Mouse (Mus musculus) urinary bladder, postnatal 10 days (tissue): Measurements from ENCODE around the gene Kcnt1.
"Not testable (repeated sequence)": the region's sequence is repeated elsewhere in the genome, so short reads cannot be mapped to it uniquely, and the experiment has no call there.

Experiments
- DNase-seq: peaks from one replicate; pipeline ENCODE4 v3.0.0; 2022; ENCODE audit warnings: low spot score

Gene Kcnt1

GRCm38 (mm10) chr2:25863337-25864131 lies at the start of gene Kcnt1:
Kcnt1 (plus strand) TSS chr2:25863734.
- no peak for DNase-seq

GRCm38 (mm10) chr2:25815748-25816147 lies 47.8 kb upstream of the Kcnt1 start, which contains the start of gene Glt6d1:
Glt6d1 (minus strand) TSS chr2:25815848.
- DNase-seq = not testable (repeated sequence)

- DNase-seq = no peak
These were observed 40.7 kb upstream of the Kcnt1 start, which contains the start of gene Lcn9 for GRCm38 (mm10) chr2:25822806-25823205. Lcn9 (plus strand) TSS chr2:25823153.

- DNase-seq = no peak
These were observed 38.8 kb upstream of the Kcnt1 start for GRCm38 (mm10) chr2:25824751-25825150.

- DNase-seq = no peak
These were observed 35.1 kb upstream of the Kcnt1 start for GRCm38 (mm10) chr2:25828344-25828947.

GRCm38 (mm10) chr2:25830786-25831185 lies 32.7 kb upstream of the Kcnt1 start:
- no peak for DNase-seq

GRCm38 (mm10) chr2:25836291-25836690 lies 27.2 kb upstream of the Kcnt1 start:
- DNase-seq = peak; percentile 23

- DNase-seq = no peak
These were observed 21.4 kb upstream of the Kcnt1 start for GRCm38 (mm10) chr2:25842161-25842560.

- DNase-seq = no peak
These were observed 20.8 kb upstream of the Kcnt1 start for GRCm38 (mm10) chr2:25842758-25843157.

GRCm38 (mm10) chr2:25844097-25844496 lies 19.4 kb upstream of the Kcnt1 start:
- no peak for DNase-seq

GRCm38 (mm10) chr2:25846516-25846915 lies 17.0 kb upstream of the Kcnt1 start:
- no peak for DNase-seq

- no peak for DNase-seq
These were observed 16.3 kb upstream of the Kcnt1 start, which contains the start of gene Sohlh1 for GRCm38 (mm10) chr2:25847226-25847625. Sohlh1 (minus strand) TSS chr2:25847248.

GRCm38 (mm10) chr2:25850330-25850729 lies 13.2 kb upstream of the Kcnt1 start:
- DNase-seq = no peak

- no peak for DNase-seq
These were observed 10.9 kb upstream of the Kcnt1 start for GRCm38 (mm10) chr2:25852626-25853025.

GRCm38 (mm10) chr2:25853998-25854397 lies 9.5 kb upstream of the Kcnt1 start:
- no peak for DNase-seq

GRCm38 (mm10) chr2:25859891-25860290 lies 3.6 kb upstream of the Kcnt1 start:
- DNase-seq = no peak

- DNase-seq = no peak
These were observed 1.5 kb upstream of the Kcnt1 start for GRCm38 (mm10) chr2:25862038-25862437.

- no peak for DNase-seq
These were observed 751 bp upstream of the Kcnt1 start for GRCm38 (mm10) chr2:25862696-25863270.

- DNase-seq = no peak
These were observed 696 bp downstream of the Kcnt1 start for GRCm38 (mm10) chr2:25864230-25864629.

GRCm38 (mm10) chr2:25865412-25865811 lies 1.9 kb downstream of the Kcnt1 start:
- DNase-seq = no peak

GRCm38 (mm10) chr2:25866656-25867055 lies 3.1 kb downstream of the Kcnt1 start:
- no peak for DNase-seq

GRCm38 (mm10) chr2:25877250-25877735 lies 13.8 kb downstream of the Kcnt1 start:
- DNase-seq = no peak

GRCm38 (mm10) chr2:25877736-25878268 lies 14.3 kb downstream of the Kcnt1 start:
- DNase-seq = no peak
